Mouse (Mus musculus) urinary bladder, postnatal 25 days (tissue): Measurements from ENCODE around the gene Tmem132c.

Experiments
- DNase-seq: peaks from one replicate; pipeline ENCODE4 v3.0.0; 2022; ENCODE audit warnings: low spot score

Tmem132c gene

GRCm38 (mm10) chr5:127610787-127611509 lies 369.3 kb downstream of the Tmem132c start:
- DNase-seq = peak; percentile 14

- DNase-seq = no peak
These were observed 370.3 kb downstream of the Tmem132c start for GRCm38 (mm10) chr5:127611881-127612280.

- DNase-seq = no peak
These were observed 370.8 kb downstream of the Tmem132c start for GRCm38 (mm10) chr5:127612397-127612796.
